Mouse (Mus musculus) hindbrain, embryonic 13.5 days (tissue): Measurements from ENCODE around the gene Tnik. TPM values are rescaled to one million over a fixed set of nuclear protein-coding genes. Genes with fewer than 3 reads are reported as not detected.

Experiments used
- microRNA-seq: library from miRNA; unstranded; fragments of <30 nt; microRNA quantifications from one replicate; pipeline ENCODE4, GENCODE M21; 2016
- polyA plus RNA-seq: library from polyadenylated mRNA; unstranded; fragments of >200 nt; fragmentation: Nextera tagmentation; extraction: Ambion mirVana; gene quantifications from 2 replicates; pipeline ENCODE4 v1.2.1, GENCODE M21; 2015

Tnik gene
- polyA plus RNA-seq, 1 experiment from 2014 or later = 73.6 TPM

Small RNAs within 50 kb of the gene (microRNA-seq; reads per million reads assigned to microRNA genes)
- not detected for gene Mir466q
